Mouse (Mus musculus) E14TG2a.4 (cell line): ENCODE results near the gene Mfsd1.

Source experiments
- H3K27me3 ChIP-seq: 2 replicates; pipeline ENCODE4 v1.6.1; 2014; ENCODE audit warnings: low read length, control low read depth; ENCODE audit not compliant: insufficient read depth
- H3K36me3 ChIP-seq: 2 replicates; pipeline ENCODE4 v1.6.1; 2014; ENCODE audit warnings: low read length, control low read depth; ENCODE audit not compliant: insufficient read depth
- H3K4me1 ChIP-seq: replicated peaks from 2 replicates; pipeline ENCODE4 v1.6.1; 2014; ENCODE audit warnings: low read depth, low read length, control low read depth
- H3K4me3 ChIP-seq: replicated peaks from 2 replicates; pipeline ENCODE4 v1.5.1; 2014; ENCODE audit warnings: mild to moderate bottlenecking, low read length
- H3K9me3 ChIP-seq: 2 replicates; pipeline ENCODE4 v1.6.1; 2014; ENCODE audit warnings: low read length, control low read depth
- CTCF ChIP-seq: conservative IDR thresholded peaks from 2 replicates; pipeline ENCODE4 v1.5.1; 2014; ENCODE audit warnings: low read length
- NANOG ChIP-seq: IDR thresholded peaks from 2 replicates; pipeline ENCODE4 v1.6.1; 2014; ENCODE audit warnings: borderline replicate concordance, low read length, mixed read lengths
- POU5F1 ChIP-seq: IDR thresholded peaks from 2 replicates; pipeline ENCODE4 v1.6.1; 2014; ENCODE audit warnings: low read length, borderline replicate concordance

The Mfsd1 gene

GRCm38 (mm10) chr3:67564731-67565357 is 17.7 kb upstream of the Mfsd1 start:
- Histone ChIP-seq H3K27me3 (peaks cover 13% of the 10 kb centered on the region; the same call in 1 of the 2 replicates), H3K4me1 (no peaks in the 10 kb centered on the region), H3K36me3 (no peaks in the 10 kb centered on the region), H3K9me3 (no peaks in the 10 kb centered on the region), H3K4me3 (no peak overlapping the region)
- TF ChIP-seq CTCF (no peak), POU5F1 (no peak)

GRCm38 (mm10) chr3:67565540-67566227 is 16.9 kb upstream of the Mfsd1 start:
- Histone ChIP-seq H3K9me3 (no peaks in the 10 kb centered on the region), H3K4me1 (no peaks in the 10 kb centered on the region), H3K36me3 (no peaks in the 10 kb centered on the region), H3K4me3 (no peak overlapping the region), H3K27me3 (peaks cover 15% of the 10 kb centered on the region; the same call in 1 of the 2 replicates)
- no peak for TF ChIP-seq CTCF
- no peak for TF ChIP-seq NANOG

GRCm38 (mm10) chr3:67568015-67568618 is 14.4 kb upstream of the Mfsd1 start:
- TF ChIP-seq NANOG (no peak), CTCF (peak; percentile 88), POU5F1 (no peak)
- Histone ChIP-seq H3K4me1 (no peaks in the 10 kb centered on the region), H3K4me3 (no peak overlapping the region), H3K27me3 (peaks cover 23% of the 10 kb centered on the region; the same call in 1 of the 2 replicates), H3K36me3 (no peaks in the 10 kb centered on the region), H3K9me3 (no peaks in the 10 kb centered on the region)

GRCm38 (mm10) chr3:67572918-67573317 is 9.6 kb upstream of the Mfsd1 start:
- H3K4me3 ChIP-seq, result no peak overlapping the region
- TF ChIP-seq CTCF, result peak; percentile 48
- no peak for TF ChIP-seq NANOG
- no peaks in the 10 kb centered on the region for H3K36me3 ChIP-seq
- H3K4me1 ChIP-seq, result no peaks in the 10 kb centered on the region
- H3K9me3 ChIP-seq, result no peaks in the 10 kb centered on the region
- peaks cover 35% of the 10 kb centered on the region for H3K27me3 ChIP-seq

- H3K9me3 ChIP-seq, result no peaks in the 10 kb centered on the region
- H3K4me1 ChIP-seq, result no peaks in the 10 kb centered on the region
- H3K36me3 ChIP-seq, result no peaks in the 10 kb centered on the region
- H3K4me3 ChIP-seq, result no peak overlapping the region
- peak; percentile 58 for TF ChIP-seq CTCF
- no peak for TF ChIP-seq POU5F1
- TF ChIP-seq NANOG, result no peak
- peaks cover 39% of the 10 kb centered on the region for H3K27me3 ChIP-seq
Observed at GRCm38 (mm10) chr3:67573523-67573922, 9.0 kb upstream of the Mfsd1 start.

- no peak for TF ChIP-seq CTCF
- TF ChIP-seq POU5F1, result no peak
- TF ChIP-seq NANOG, result no peak
- Histone ChIP-seq H3K36me3 (no peaks in the 10 kb centered on the region), H3K4me3 (no peak overlapping the region), H3K9me3 (peaks cover 2% of the 10 kb centered on the region; the same call in 1 of the 2 replicates), H3K4me1 (no peaks in the 10 kb centered on the region), H3K27me3 (peaks cover 53% of the 10 kb centered on the region)
Observed at GRCm38 (mm10) chr3:67576248-67576647, 6.3 kb upstream of the Mfsd1 start.

GRCm38 (mm10) chr3:67576724-67577123 is 5.8 kb upstream of the Mfsd1 start:
- TF ChIP-seq NANOG, result no peak
- TF ChIP-seq CTCF, result no peak
- no peak for TF ChIP-seq POU5F1
- H3K9me3 ChIP-seq, result peaks cover 7% of the 10 kb centered on the region
- H3K4me1 ChIP-seq, result no peaks in the 10 kb centered on the region
- H3K36me3 ChIP-seq, result no peaks in the 10 kb centered on the region
- no peak overlapping the region for H3K4me3 ChIP-seq
- H3K27me3 ChIP-seq, result peaks cover 58% of the 10 kb centered on the region

GRCm38 (mm10) chr3:67583125-67583845 is 744 bp downstream of the Mfsd1 start:
- peak overlapping the region; percentile 89 for H3K4me3 ChIP-seq
- peaks cover 10% of the 10 kb centered on the region for H3K9me3 ChIP-seq
- peaks cover 50% of the 10 kb centered on the region for H3K27me3 ChIP-seq
- no peak for TF ChIP-seq POU5F1
- TF ChIP-seq NANOG, result no peak
- no peak for TF ChIP-seq CTCF
- peaks cover 33% of the 10 kb centered on the region for H3K36me3 ChIP-seq
- H3K4me1 ChIP-seq, result peaks cover 19% of the 10 kb centered on the region

GRCm38 (mm10) chr3:67583846-67584186 is 1.3 kb downstream of the Mfsd1 start:
- H3K27me3 ChIP-seq, result peaks cover 44% of the 10 kb centered on the region
- TF ChIP-seq CTCF (no peak), NANOG (no peak), POU5F1 (no peak)
- peaks cover 19% of the 10 kb centered on the region for H3K4me1 ChIP-seq
- H3K36me3 ChIP-seq, result peaks cover 36% of the 10 kb centered on the region
- H3K9me3 ChIP-seq, result peaks cover 10% of the 10 kb centered on the region
- H3K4me3 ChIP-seq, result peak overlapping the region; percentile 89
